Mouse (Mus musculus) ovary, adult 2 months (tissue): ENCODE measurements around the gene Crlf2. TPM values are rescaled to one million over a fixed set of nuclear protein-coding genes. Genes with fewer than 3 reads are reported as not detected.

Source experiments
- polyA plus RNA-seq: library from polyadenylated mRNA; depleted of rRNA; stranded (reverse); fragments of >200 nt; gene quantifications from 2 replicates; pipeline ENCODE4 v1.2.3, GENCODE M21; 2012; rRNA removed

Gene Crlf2
- polyA plus RNA-seq, result 66.4 and 109 TPM in 2 replicates

DNA sequence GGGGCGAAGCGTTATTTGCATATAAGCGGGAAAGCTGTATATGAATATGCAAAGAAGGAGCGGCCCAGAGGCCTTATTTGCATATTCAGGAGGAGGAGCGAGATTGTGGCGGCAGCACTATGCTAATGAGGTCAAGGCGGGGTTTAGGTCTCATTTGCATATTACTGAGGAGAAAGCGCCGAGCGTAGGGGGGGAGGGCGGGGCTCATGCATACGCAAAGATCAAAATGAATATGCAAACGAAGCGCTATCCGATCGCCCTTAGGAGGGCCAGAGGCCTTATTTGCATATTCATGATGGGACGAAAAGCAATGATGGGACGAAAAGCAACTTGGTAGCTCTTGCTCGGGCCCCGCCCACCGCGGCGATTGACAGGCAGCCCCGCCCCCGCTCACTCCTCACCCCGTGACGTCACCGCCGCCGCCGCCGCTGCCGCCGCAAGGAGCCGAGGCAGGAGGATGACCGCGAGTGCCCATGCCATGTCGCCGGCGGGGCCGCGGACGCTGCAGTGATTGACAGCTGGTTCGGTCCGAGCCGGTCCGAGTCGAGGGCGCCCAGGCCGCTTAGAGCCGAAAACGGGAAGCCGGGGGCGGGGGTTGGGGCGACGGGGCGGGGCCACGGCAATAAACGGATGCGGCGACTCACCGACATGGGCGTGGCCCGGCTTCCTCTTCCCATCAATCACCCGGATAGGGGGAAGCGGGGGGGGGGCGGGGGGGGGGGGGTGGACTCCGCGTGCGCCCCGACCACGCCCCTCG lies at the start of gene Crlf2:
Crlf2 (minus strand) TSS at position 590 of the 757 bp plus-strand sequence.

Other genes starting within 250 kb of the Crlf2 start
- gene Vmn2r16, start 228.8 kb downstream of the Crlf2 start, polyA plus RNA-seq, result not detected in 2 replicates
- not detected in 2 replicates for gene Vmn2r17, start 139.3 kb downstream of the Crlf2 start, polyA plus RNA-seq
- gene 5430403G16Rik, start 132.0 kb upstream of the Crlf2 start, polyA plus RNA-seq, result 0.09 and 0.22 TPM in 2 replicates
- gene 4930522L14Rik, start 192.9 kb upstream of the Crlf2 start, polyA plus RNA-seq, result 1.1 and 1.3 TPM in 2 replicates